Mouse (Mus musculus) stomach, embryonic 14.5 days (tissue): ENCODE data around the gene Nfatc2. TPM values are rescaled to one million over a fixed set of nuclear protein-coding genes. Genes with fewer than 3 reads are reported as not detected.

Experiments used
- ATAC-seq: fragments of 200-750 bp; cut with Nextera tagmentation; 2 replicates; pipeline ENCODE4 v1.8.0; 2017; ENCODE audit warnings: low read depth, moderate TSS enrichment; ENCODE audit not compliant: insufficient number of reproducible peaks, insufficient read depth, low FRiP score
- H3K27ac ChIP-seq: fragments of 300-500 bp; sonication (generic); 2 replicates; pipeline ENCODE4 v1.5.1; 2014; ENCODE audit warnings: mild to moderate bottlenecking, low read length, moderate library complexity, mixed read lengths
- H3K27me3 ChIP-seq: fragments of 300-500 bp; sonication (generic); 2 replicates; pipeline ENCODE4 v1.6.1; 2014; ENCODE audit warnings: low read length, control low read depth, mixed read lengths; ENCODE audit not compliant: control insufficient read depth, insufficient read depth
- H3K36me3 ChIP-seq: fragments of 300-500 bp; sonication (generic); 2 replicates; pipeline ENCODE4 v1.6.1; 2014; ENCODE audit warnings: mild to moderate bottlenecking, control low read depth, low read length, moderate library complexity, mixed read lengths; ENCODE audit not compliant: control insufficient read depth, insufficient read depth
- H3K4me1 ChIP-seq: fragments of 300-500 bp; sonication (generic); 2 replicates; pipeline ENCODE4 v1.6.1; 2014; ENCODE audit warnings: low read length, control low read depth, mixed read lengths; ENCODE audit not compliant: control insufficient read depth, insufficient read depth
- H3K4me2 ChIP-seq: fragments of 300-500 bp; sonication (generic); replicated peaks from 2 replicates; pipeline ENCODE4 v1.6.1; 2014; ENCODE audit warnings: low read depth, low read length, control low read depth
- H3K4me3 ChIP-seq: fragments of 300-500 bp; sonication (generic); 2 replicates; pipeline ENCODE4 v1.5.1; 2014; ENCODE audit warnings: low read depth, low read length, control low read depth
- H3K9ac ChIP-seq: fragments of 300-500 bp; sonication (generic); replicated peaks from 2 replicates; pipeline ENCODE4 v1.6.1; 2014; ENCODE audit warnings: low read depth, mild to moderate bottlenecking, control low read depth, low read length, moderate library complexity, mixed read lengths
- H3K9me3 ChIP-seq: fragments of 300-500 bp; sonication (generic); 2 replicates; pipeline ENCODE4 v1.6.1; 2016; ENCODE audit warnings: low read depth, low read length, control low read depth; ENCODE audit not compliant: control insufficient read depth
- WGBS: fragments of 180-500 bp; shearing (Covaris S2); extraction: QIAGEN DNeasy Blood & Tissue Kit; methylation state at CpG from one replicate; pipeline ENCODE4 v1.1.7; 2014; 5-methylcytosine and 5-hydroxymethylcytosine counted together
- polyA plus RNA-seq: library from polyadenylated mRNA; unstranded; fragments of >200 nt; fragmentation: Nextera tagmentation; extraction: Ambion mirVana; gene quantifications from 2 replicates; pipeline ENCODE4 v1.2.1, GENCODE M21; 2014

Gene Nfatc2
- polyA plus RNA-seq, 1 experiment from 2014 or later = 3.5 TPM

- 81% methylated on average over 10 of the region's 10 CpGs for WGBS
- H3K4me3 ChIP-seq = no peak overlapping the region
- no peaks in the 10 kb centered on the region for H3K27me3 ChIP-seq
- no peak for ATAC-seq
- H3K36me3 ChIP-seq = no peaks in the 10 kb centered on the region
- no peak overlapping the region for H3K4me2 ChIP-seq
- no peak overlapping the region for H3K27ac ChIP-seq
- H3K9me3 ChIP-seq = no peaks in the 10 kb centered on the region
- no peak overlapping the region for H3K9ac ChIP-seq
- peaks cover 21% of the 10 kb centered on the region for H3K4me1 ChIP-seq
Observed at GRCm38 (mm10) chr2:168527430-168527792, 74.0 kb downstream of the Nfatc2 start.

- H3K4me3 ChIP-seq = no peak overlapping the region
- H3K4me2 ChIP-seq = no peak overlapping the region
- H3K4me1 ChIP-seq = peaks cover 21% of the 10 kb centered on the region
- H3K36me3 ChIP-seq = no peaks in the 10 kb centered on the region
- H3K9ac ChIP-seq = no peak overlapping the region
- no peak overlapping the region for H3K27ac ChIP-seq
- WGBS = 89% methylated on average over 18 of the region's 18 CpGs
- no peak for ATAC-seq
- H3K27me3 ChIP-seq = no peaks in the 10 kb centered on the region
- no peaks in the 10 kb centered on the region for H3K9me3 ChIP-seq
Observed at GRCm38 (mm10) chr2:168526547-168527429, 74.7 kb downstream of the Nfatc2 start.

- Histone ChIP-seq H3K9me3 (no peaks in the 10 kb centered on the region; the same call in 1 of the 2 replicates), H3K9ac (no peak overlapping the region), H3K36me3 (no peaks in the 10 kb centered on the region), H3K4me2 (peak overlapping the region; percentile 39), H3K4me3 (peak overlapping the region; percentile 8; the same call in 1 of the 2 replicates), H3K27ac (peak overlapping the region; percentile 68), H3K4me1 (peaks cover 21% of the 10 kb centered on the region), H3K27me3 (no peaks in the 10 kb centered on the region)
- WGBS = 10% methylated on average over 17 of the region's 17 CpGs
- peak; percentile 14 for ATAC-seq
Observed at GRCm38 (mm10) chr2:168525391-168526154, 75.9 kb downstream of the Nfatc2 start.

- 2% methylated on average over 13 of the region's 13 CpGs for WGBS
- peak overlapping the region; percentile 68 for H3K27ac ChIP-seq
- ATAC-seq = peak; percentile 94
- peaks cover 17% of the 10 kb centered on the region for H3K4me1 ChIP-seq
- H3K4me2 ChIP-seq = peak overlapping the region; percentile 39
- H3K27me3 ChIP-seq = no peaks in the 10 kb centered on the region
- no peak overlapping the region for H3K9ac ChIP-seq
- H3K9me3 ChIP-seq = no peaks in the 10 kb centered on the region; the same call in 1 of the 2 replicates
- peak overlapping the region; percentile 8; the same call in 1 of the 2 replicates for H3K4me3 ChIP-seq
- H3K36me3 ChIP-seq = no peaks in the 10 kb centered on the region
Observed at GRCm38 (mm10) chr2:168524905-168525381, 76.5 kb downstream of the Nfatc2 start.

- ATAC-seq = no peak
- Histone ChIP-seq H3K27ac (no peak overlapping the region), H3K36me3 (no peaks in the 10 kb centered on the region), H3K27me3 (no peaks in the 10 kb centered on the region), H3K9me3 (no peaks in the 10 kb centered on the region; the same call in 1 of the 2 replicates), H3K4me1 (peaks cover 13% of the 10 kb centered on the region), H3K9ac (no peak overlapping the region), H3K4me2 (no peak overlapping the region), H3K4me3 (no peak overlapping the region)
- 84% methylated on average over 3 of the region's 3 CpGs for WGBS
Observed at GRCm38 (mm10) chr2:168522247-168522646, 79.2 kb downstream of the Nfatc2 start.

GRCm38 (mm10) chr2:168520771-168521170 lies 80.7 kb downstream of the Nfatc2 start:
- Histone ChIP-seq H3K9ac (no peak overlapping the region), H3K9me3 (no peaks in the 10 kb centered on the region; the same call in 1 of the 2 replicates), H3K4me1 (peaks cover 8% of the 10 kb centered on the region), H3K4me2 (no peak overlapping the region), H3K27ac (no peak overlapping the region), H3K36me3 (no peaks in the 10 kb centered on the region), H3K4me3 (no peak overlapping the region), H3K27me3 (no peaks in the 10 kb centered on the region)
- 91% methylated on average over 7 of the region's 7 CpGs for WGBS
- no peak for ATAC-seq

- Histone ChIP-seq H3K36me3 (no peaks in the 10 kb centered on the region), H3K9ac (no peak overlapping the region), H3K27ac (no peak overlapping the region), H3K27me3 (no peaks in the 10 kb centered on the region), H3K4me3 (no peak overlapping the region), H3K9me3 (no peaks in the 10 kb centered on the region; the same call in 1 of the 2 replicates), H3K4me1 (no peaks in the 10 kb centered on the region), H3K4me2 (no peak overlapping the region)
- 76% methylated on average over 8 of the region's 8 CpGs for WGBS
- no peak for ATAC-seq
Observed at GRCm38 (mm10) chr2:168519589-168519988, 81.9 kb downstream of the Nfatc2 start.

- H3K27ac ChIP-seq = no peak overlapping the region
- no peak overlapping the region for H3K4me3 ChIP-seq
- H3K36me3 ChIP-seq = no peaks in the 10 kb centered on the region
- no peaks in the 10 kb centered on the region; the same call in 1 of the 2 replicates for H3K9me3 ChIP-seq
- H3K9ac ChIP-seq = no peak overlapping the region
- H3K27me3 ChIP-seq = no peaks in the 10 kb centered on the region
- no peak for ATAC-seq
- 69% methylated on average over 15 of the region's 15 CpGs for WGBS
- H3K4me1 ChIP-seq = no peaks in the 10 kb centered on the region
- no peak overlapping the region for H3K4me2 ChIP-seq
Observed at GRCm38 (mm10) chr2:168518256-168518659, 83.2 kb downstream of the Nfatc2 start.
